Mouse (Mus musculus) lung, postnatal 0 days (tissue): ENCODE data around the gene Oprm1. TPM values are rescaled to one million over a fixed set of nuclear protein-coding genes. Genes with fewer than 3 reads are reported as not detected.
"Not testable (repeated sequence)": the region's sequence is repeated elsewhere in the genome, so short reads cannot be mapped to it uniquely, and the experiment has no call there.

ENCODE experiments used
- ATAC-seq: fragments of 200-750 bp; cut with Nextera tagmentation; 2 replicates; pipeline ENCODE4 v1.8.0; 2017; ENCODE audit warnings: moderate library complexity
- DNase-seq: peaks from one replicate; pipeline ENCODE4 v3.0.0-alpha.2; 2016; ENCODE audit warnings: low spot score
- H3K27ac ChIP-seq: fragments of 300-500 bp; sonication (generic); 2 replicates; pipeline ENCODE4 v1.5.1; 2014; ENCODE audit warnings: antibody characterized with exemption, mild to moderate bottlenecking, low read length, mixed read lengths
- H3K27me3 ChIP-seq: fragments of 300-500 bp; sonication (generic); replicated peaks from 2 replicates; pipeline ENCODE4 v1.6.1; 2014; ENCODE audit warnings: low read length, mixed read lengths; ENCODE audit not compliant: insufficient read depth
- H3K36me3 ChIP-seq: fragments of 300-500 bp; sonication (generic); 2 replicates; pipeline ENCODE4 v1.6.1; 2014; ENCODE audit warnings: low read length, mixed read lengths; ENCODE audit not compliant: insufficient read depth
- H3K4me1 ChIP-seq: fragments of 300-500 bp; sonication (generic); 2 replicates; pipeline ENCODE4 v1.6.1; 2014; ENCODE audit warnings: antibody characterized with exemption, low read depth, low read length, mixed read lengths; ENCODE audit not compliant: insufficient read depth
- H3K4me2 ChIP-seq: fragments of 300-500 bp; sonication (generic); replicated peaks from 2 replicates; pipeline ENCODE4 v1.6.1; 2014; ENCODE audit warnings: low read depth, mild to moderate bottlenecking, low read length, moderate library complexity, mixed read lengths
- H3K4me3 ChIP-seq: fragments of 300-500 bp; sonication (generic); 2 replicates; pipeline ENCODE4 v1.5.1; 2014; ENCODE audit warnings: low read depth, low read length
- H3K9ac ChIP-seq: fragments of 300-500 bp; sonication (generic); replicated peaks from 2 replicates; pipeline ENCODE4 v1.6.1; 2014; ENCODE audit warnings: low read depth, mild to moderate bottlenecking
- H3K9me3 ChIP-seq: fragments of 300-500 bp; sonication (generic); 2 replicates; pipeline ENCODE4 v1.6.1; 2016; ENCODE audit warnings: low read length, mixed read lengths
- CTCF ChIP-seq: IDR thresholded peaks from 2 replicates; pipeline ENCODE4 v1.5.1; 2016; ENCODE audit warnings: antibody characterized with exemption, mild to moderate bottlenecking
- EP300 ChIP-seq: IDR thresholded peaks from 2 replicates; pipeline ENCODE4 v1.6.1; 2016; ENCODE audit warnings: antibody characterized with exemption, mild to moderate bottlenecking, control low read depth
- WGBS: fragments of 180-500 bp; shearing (Covaris S2); extraction: QIAGEN DNeasy Blood & Tissue Kit; methylation state at CpG from one replicate; pipeline ENCODE4 v1.1.7; 2014; 5-methylcytosine and 5-hydroxymethylcytosine counted together
- polyA plus RNA-seq: library from polyadenylated mRNA; unstranded; fragments of >200 nt; fragmentation: Nextera tagmentation; extraction: Ambion mirVana; gene quantifications from 2 replicates; pipeline ENCODE4 v1.2.1, GENCODE M21; 2015

Gene Oprm1
- polyA plus RNA-seq, 1 experiment from 2014 or later = not detected

DNA sequence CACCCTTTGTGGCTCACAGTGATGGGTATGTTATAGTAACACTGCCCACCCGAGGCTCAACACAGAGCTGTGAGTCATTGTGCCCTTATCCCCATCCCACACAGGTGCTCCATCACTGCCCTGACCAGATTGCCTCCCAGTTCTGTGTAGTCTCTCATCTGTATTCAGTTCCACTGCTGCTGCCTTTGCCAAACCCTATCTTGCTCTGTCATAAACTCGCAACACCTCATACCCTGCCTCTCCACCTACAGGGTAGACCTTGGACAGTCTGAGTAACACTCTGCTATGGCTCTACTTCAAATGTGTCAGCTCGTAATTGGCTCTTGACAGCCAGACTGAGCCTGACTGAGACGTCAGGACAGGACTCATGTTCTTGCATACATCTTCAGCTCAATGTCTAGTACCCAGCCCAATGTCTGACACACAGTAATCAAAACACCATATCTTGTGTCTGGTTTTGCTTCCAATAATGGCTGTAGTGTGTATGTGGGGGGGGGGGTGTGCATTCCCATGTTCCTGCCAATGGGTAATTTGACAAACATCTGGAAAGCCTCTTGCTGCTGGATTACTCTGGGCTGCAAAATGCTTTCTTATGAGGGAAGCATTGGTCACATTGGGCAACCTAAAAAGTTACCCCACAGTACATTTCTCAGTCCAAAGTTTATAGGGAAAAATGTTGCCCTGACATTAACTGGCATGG lies 229.2 kb downstream of the Oprm1 start:
- Histone ChIP-seq H3K4me1 (no peaks in the 10 kb centered on the region), H3K9ac (no peak overlapping the region), H3K9me3 (no peaks in the 10 kb centered on the region), H3K27ac (no peak overlapping the region), H3K4me2 (no peak overlapping the region), H3K4me3 (no peak overlapping the region), H3K36me3 (no peaks in the 10 kb centered on the region), H3K27me3 (no peaks in the 10 kb centered on the region)
- ATAC-seq (peak; percentile 85), DNase-seq (peak; percentile 68)
- WGBS = 54% methylated on average over 4 of the region's 4 CpGs
- TF ChIP-seq EP300 = no peak
- TF ChIP-seq CTCF = no peak

DNA sequence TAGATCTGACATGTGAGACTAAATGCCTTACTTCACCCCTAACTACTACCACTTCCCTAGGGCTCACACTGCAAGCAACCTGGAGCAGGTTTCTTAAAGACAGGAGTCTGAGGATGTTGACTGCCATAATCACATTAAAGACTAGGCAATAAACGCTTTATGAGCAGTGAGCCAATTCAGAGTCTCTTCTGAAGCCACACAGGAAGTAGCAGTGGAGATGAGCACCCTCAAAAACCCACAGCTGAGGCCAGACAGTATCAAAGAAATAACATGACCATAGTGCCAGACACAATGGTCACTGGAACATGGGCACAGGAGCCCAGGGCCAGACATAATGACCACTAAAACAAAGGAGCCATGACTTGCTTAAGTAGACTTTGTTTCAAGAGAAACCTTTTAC lies 230.2 kb downstream of the Oprm1 start:
- Histone ChIP-seq H3K36me3 (no peaks in the 10 kb centered on the region), H3K4me2 (no peak overlapping the region), H3K4me1 (no peaks in the 10 kb centered on the region), H3K27me3 (no peaks in the 10 kb centered on the region), H3K4me3 (no peak overlapping the region), H3K27ac (no peak overlapping the region), H3K9me3 (no peaks in the 10 kb centered on the region), H3K9ac (no peak overlapping the region)
- TF ChIP-seq EP300 (no peak), CTCF (no peak)
- 61% methylated on average over 1 of the region's 1 CpGs for WGBS
- no peak for ATAC-seq
- DNase-seq = no peak

GRCm38 (mm10) chr10:6996895-6997294 lies 238.6 kb downstream of the Oprm1 start:
- no peak overlapping the region for H3K9ac ChIP-seq
- H3K4me3 ChIP-seq = no peak overlapping the region
- no peak overlapping the region for H3K27ac ChIP-seq
- no peak for ATAC-seq
- H3K9me3 ChIP-seq = no peaks in the 10 kb centered on the region
- DNase-seq = no peak
- no peaks in the 10 kb centered on the region for H3K36me3 ChIP-seq
- H3K4me2 ChIP-seq = no peak overlapping the region
- TF ChIP-seq EP300 (no peak), CTCF (no peak)
- whole genome bisulfite sequencing = 40% methylated on average over 3 of the region's 3 CpGs
- H3K4me1 ChIP-seq = no peaks in the 10 kb centered on the region
- H3K27me3 ChIP-seq = no peaks in the 10 kb centered on the region

- Histone ChIP-seq H3K4me2 (no peak overlapping the region), H3K36me3 (no peaks in the 10 kb centered on the region), H3K4me1 (no peaks in the 10 kb centered on the region), H3K4me3 (no peak overlapping the region), H3K9ac (no peak overlapping the region), H3K27ac (no peak overlapping the region), H3K9me3 (no peaks in the 10 kb centered on the region), H3K27me3 (no peaks in the 10 kb centered on the region)
- ATAC-seq = no peak
- WGBS = 85% methylated on average over 4 of the region's 4 CpGs
- DNase-seq = no peak
- TF ChIP-seq EP300 (no peak), CTCF (no peak)
Measured at GRCm38 (mm10) chr10:6998576-6999250, 240.4 kb downstream of the Oprm1 start.

GRCm38 (mm10) chr10:6999355-6999754 lies 241.0 kb downstream of the Oprm1 start:
- no peak for TF ChIP-seq CTCF
- no peak for TF ChIP-seq EP300
- Histone ChIP-seq H3K4me1 (no peaks in the 10 kb centered on the region), H3K9me3 (no peaks in the 10 kb centered on the region), H3K4me3 (no peak overlapping the region), H3K27me3 (no peaks in the 10 kb centered on the region), H3K9ac (no peak overlapping the region), H3K4me2 (no peak overlapping the region), H3K27ac (no peak overlapping the region), H3K36me3 (no peaks in the 10 kb centered on the region)
- WGBS = 76% methylated on average over 3 of the region's 3 CpGs
- no peak for DNase-seq
- no peak for ATAC-seq

DNA sequence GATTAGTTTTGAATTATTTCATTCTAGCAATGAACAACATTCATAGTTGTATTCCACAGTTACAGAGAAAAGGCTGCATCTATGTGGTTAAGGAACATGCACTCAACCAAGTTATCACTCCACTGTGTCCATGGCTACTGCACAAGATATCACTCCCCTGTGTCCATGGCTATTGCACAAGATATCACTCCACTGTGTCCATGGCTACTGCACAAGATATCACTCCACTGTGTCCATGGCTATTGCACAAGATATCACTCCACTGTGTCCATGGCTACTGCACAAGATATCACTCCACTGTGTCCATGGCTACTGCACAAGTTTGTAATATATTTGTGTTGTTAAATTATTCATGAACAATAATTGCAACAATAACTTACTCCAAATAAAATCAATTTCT lies 245.6 kb downstream of the Oprm1 start:
- H3K36me3 ChIP-seq, H3K4me3 ChIP-seq, H3K9me3 ChIP-seq, H3K27ac ChIP-seq, H3K4me1 ChIP-seq, H3K9ac ChIP-seq, H3K4me2 ChIP-seq, DNase-seq, H3K27me3 ChIP-seq, ATAC-seq: not testable (repeated sequence)
